Mouse (Mus musculus): ENCODE results near the gene Sdad1. TPM values are rescaled to one million over a fixed set of nuclear protein-coding genes. Genes with fewer than 3 reads are reported as not detected.

Sdad1 gene
- 9.1 and 12.4 TPM in 2 replicates for polyA plus RNA-seq (2012; rRNA removed; ENCODE audit: low replicate concordance)

DNA sequence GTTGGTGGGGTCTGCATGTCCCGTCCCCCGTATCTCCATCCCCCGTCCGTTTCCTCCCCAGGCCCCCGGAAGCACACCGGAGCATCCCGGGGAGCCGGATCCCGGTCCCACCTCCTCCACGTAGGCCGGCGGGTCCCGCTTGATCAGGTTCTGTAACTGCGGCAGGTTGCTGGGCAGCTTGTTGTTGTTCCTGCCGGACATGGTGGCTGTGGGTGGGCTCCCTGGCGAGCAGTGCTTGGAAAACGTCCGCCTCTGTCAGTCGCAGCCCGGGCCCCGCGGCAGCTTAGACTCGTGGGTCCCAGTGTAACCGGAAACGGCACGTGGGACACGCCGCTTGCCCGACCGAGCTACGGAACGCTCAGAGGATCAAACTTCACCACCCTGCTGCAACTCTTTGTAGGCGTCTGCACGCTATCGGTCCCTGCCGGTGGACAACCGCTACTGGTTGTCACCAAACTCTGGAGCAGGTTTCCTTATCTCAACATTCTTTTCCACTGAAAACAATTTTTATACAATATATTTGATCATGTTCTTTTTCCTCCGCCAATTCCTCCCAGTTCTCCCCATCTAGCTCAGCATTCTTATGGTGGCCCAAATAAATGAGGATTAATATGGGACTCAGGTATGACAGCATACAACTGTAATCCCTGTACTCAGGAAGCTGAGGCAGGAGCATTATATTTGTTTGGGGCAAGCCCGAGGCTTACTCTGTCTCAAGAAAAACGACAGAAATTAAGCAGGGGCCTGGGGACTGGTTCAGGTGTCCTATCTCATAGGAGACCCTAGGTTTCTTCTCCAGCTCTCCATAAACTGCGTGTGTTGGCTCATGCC is at the start of gene Sdad1:
TSS of gene Sdad1 (minus strand) at position 799 of the 831 bp plus-strand sequence.

DNA sequence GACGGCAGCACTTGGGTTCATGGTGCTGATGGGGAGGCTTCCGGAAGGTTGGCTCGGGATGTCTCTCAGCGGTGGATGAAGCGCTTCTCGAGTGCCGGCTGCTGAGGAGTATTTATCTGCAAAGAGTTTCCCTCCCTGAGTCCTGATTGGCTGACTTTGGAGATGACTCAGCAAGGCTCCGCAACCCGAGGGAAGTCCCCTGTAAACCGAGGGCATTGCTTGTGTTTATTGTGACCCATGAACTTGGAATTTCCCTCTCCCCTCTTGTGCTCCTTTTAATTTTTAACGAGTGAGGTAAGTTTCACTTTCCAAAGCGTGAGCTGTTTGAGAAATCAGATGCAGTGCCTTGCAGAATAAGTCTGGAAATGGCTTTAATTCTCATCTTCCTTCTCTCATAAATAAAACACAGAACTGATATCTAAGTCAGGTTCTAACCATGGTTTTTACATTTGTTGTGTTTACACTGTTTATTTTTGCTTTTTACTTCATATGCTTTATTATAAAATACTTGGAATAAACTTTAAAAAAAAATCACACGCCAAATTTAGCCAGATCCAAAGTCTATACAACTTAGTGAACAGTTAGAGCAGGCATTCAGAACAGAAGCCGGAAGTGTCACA is 38.6 kb upstream of the Sdad1 start, which contains the start of gene Cxcl10:
TSS of gene Cxcl10 (minus strand) at position 96 of the 620 bp plus-strand sequence.

DNA sequence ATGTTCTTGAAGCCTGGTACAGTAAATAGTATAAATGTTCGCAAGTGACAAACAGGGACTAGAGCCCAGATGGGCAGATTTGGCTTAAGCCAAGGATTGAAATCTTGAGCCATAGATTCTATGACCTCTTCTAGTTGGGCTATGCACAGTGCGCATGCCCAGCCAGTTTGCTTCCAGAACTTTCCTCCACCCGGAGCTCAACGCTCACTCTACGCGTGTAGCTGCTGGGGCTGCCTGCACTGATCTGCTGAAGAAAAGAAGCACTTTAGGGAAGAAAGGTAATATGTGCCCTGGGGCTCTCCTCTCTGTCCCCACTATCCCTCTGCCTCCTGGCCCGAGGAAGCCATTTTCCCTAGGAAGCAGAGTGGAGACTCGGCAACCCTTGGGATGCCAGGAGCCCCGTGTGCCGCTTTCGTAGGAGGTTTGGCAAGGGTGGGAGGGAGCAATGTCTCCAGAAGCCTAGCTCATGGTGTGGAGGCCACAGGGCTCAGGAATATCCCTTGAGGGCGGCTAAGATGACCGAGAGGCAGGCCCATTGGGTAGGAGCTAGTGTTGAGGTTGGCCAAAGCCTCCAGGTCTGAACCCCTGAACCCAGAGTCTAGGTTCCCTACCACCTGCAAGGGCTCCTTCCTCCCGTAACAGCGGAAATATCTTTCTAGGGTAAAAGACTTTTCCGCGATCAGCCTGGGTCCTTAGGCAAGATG is 21.5 kb upstream of the Sdad1 start, which contains the start of gene Art3:
TSS of gene Art3 (plus strand) at position 193 of the 704 bp plus-strand sequence.

DNA sequence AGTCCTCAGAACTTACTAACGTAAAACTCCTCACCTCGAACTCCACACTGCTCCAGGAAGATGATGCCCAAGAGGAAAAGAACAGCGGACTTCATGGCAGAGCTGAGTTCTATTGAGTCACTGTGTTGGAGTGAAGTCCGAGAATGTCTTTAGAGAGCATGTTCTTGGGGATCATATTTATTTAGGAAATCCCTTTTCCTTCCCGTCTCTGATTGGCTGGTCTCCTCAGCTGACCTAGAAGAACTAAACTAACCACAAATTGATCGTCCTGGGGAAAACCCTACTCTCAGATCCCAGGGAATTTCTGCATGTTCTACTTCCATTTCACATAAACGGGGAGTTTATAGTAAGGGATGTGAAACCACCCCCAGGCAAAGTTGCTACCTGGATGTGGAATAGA is 17.6 kb upstream of the Sdad1 start, which contains the start of gene Cxcl9:
TSS of gene Cxcl9 (minus strand) at position 151 of the 400 bp plus-strand sequence.

DNA sequence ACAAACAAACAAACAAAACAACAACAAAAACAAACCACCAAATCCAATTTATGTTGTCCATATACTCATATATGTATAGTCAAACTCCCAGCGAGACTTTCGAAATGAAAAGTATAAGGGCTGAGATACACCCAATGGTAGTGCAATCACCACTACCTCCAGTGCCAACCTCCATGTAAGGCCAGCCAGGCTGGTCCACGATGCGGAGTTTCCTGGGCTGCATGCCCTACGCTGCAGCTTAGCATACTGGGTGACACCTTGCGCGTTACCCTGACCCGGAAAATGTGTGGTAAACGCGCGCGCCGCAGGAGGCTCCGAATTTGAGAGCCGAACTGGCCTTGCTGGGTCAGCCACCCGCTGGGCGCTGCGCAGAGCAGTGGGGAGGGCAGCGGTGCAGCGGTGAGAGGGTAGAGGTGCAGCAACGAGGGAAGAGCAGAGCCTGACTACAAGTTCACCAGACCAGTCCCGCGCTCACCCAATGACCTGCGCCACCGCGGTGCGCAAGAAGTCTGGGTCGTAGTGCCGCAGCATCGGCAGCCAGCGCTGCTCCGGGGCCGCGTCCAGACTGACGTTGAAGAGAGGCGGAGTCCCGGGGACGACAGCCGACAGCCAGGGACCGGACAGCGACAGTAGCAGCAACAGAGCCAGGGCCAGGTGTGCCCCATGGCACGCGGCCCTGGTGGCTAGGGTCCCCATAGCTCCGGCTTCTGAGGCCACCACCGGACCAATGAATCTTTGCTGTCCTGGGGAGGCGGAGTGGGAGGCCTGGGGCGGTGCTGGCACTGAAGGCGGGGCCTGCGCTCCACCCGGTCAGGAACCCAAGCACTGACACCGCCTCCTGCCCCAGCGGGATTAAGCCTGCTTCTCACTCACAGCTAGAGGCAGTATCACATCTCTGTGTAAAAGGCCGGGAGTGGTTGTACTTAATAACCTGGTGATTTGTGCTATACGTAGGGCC is 32.6 kb downstream of the Sdad1 start, which contains the start of gene Naaa:
TSS of gene Naaa (minus strand) at position 734 of the 958 bp plus-strand sequence.

DNA sequence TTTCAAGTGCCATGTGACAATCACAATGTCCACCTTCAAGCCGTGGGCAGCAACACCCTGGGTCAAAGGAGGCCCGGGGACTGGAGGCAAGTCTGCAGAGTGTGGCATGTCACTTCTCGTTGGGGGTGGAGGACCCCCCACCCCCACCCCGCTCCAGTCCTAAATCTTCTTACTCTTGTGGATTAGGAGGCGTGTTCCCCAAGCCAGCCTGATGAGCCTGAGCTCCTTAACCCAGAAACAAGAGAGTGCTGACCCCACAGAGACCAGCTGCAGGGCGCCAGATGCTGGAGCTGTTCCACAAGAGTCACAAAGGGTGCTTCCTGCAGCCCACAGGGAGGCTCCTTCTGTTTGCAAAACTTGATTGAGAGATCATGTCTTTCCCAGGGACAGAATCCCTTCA is 54.1 kb downstream of the Sdad1 start, which contains the start of gene Ppef2:
TSS of gene Ppef2 (minus strand) at position 61 of the 400 bp plus-strand sequence.

Other genes with a start within 250 kb of the Sdad1 start
- gene G3bp2, start 226.8 kb downstream of the Sdad1 start, polyA plus RNA-seq (2012; rRNA removed; ENCODE audit: low replicate concordance): 14.8 and 28.2 TPM in 2 replicates
- 24.9 and 26.0 TPM in 2 replicates for gene Uso1, start 172.5 kb downstream of the Sdad1 start, polyA plus RNA-seq (2012; rRNA removed; ENCODE audit: low replicate concordance)
- not detected in 2 replicates for gene U90926, start 95.1 kb downstream of the Sdad1 start, polyA plus RNA-seq (2012; rRNA removed; ENCODE audit: low replicate concordance)
- 1.8 and 2.6 TPM in 2 replicates for gene Ppef2, start 54.2 kb downstream of the Sdad1 start, polyA plus RNA-seq (2012; rRNA removed; ENCODE audit: low replicate concordance)
- 96.5 and 118 TPM in 2 replicates for gene Naaa, start 32.3 kb downstream of the Sdad1 start, polyA plus RNA-seq (2012; rRNA removed; ENCODE audit: low replicate concordance)
- gene Cxcl9, start 17.6 kb upstream of the Sdad1 start, polyA plus RNA-seq (2012; rRNA removed; ENCODE audit: low replicate concordance): 54.6 and 78.7 TPM in 2 replicates
- gene Art3, start 21.3 kb upstream of the Sdad1 start, polyA plus RNA-seq (2012; rRNA removed; ENCODE audit: low replicate concordance): 41.7 and 96.6 TPM in 2 replicates
- 10.0 and 18.9 TPM in 2 replicates for gene Cxcl10, start 38.4 kb upstream of the Sdad1 start, polyA plus RNA-seq (2012; rRNA removed; ENCODE audit: low replicate concordance)
- 10.5 and 16.5 TPM in 2 replicates for gene Nup54, start 124.7 kb upstream of the Sdad1 start, polyA plus RNA-seq (2012; rRNA removed; ENCODE audit: low replicate concordance)
- gene Scarb2, start 196.4 kb upstream of the Sdad1 start, polyA plus RNA-seq (2012; rRNA removed; ENCODE audit: low replicate concordance): 26.6 and 37.0 TPM in 2 replicates
- gene Fam47e, start 244.6 kb upstream of the Sdad1 start, polyA plus RNA-seq (2012; rRNA removed; ENCODE audit: low replicate concordance): not detected in 2 replicates